Mouse (Mus musculus): ENCODE data around the gene Gpr62.

- no peak for TF ChIP-seq GATA1 (IDR thresholded peaks at IDR 0.05; ENCODE audit: borderline replicate concordance, low read length)
- TF ChIP-seq FLI1 (IDR thresholded peaks at IDR 0.05; ENCODE audit: low read length): no peak
Measured at GRCm38 (mm10) chr9:106504246-106504645, 38.5 kb upstream of the Gpr62 start.
